Mouse (Mus musculus) frontal cortex, postnatal 25 days (tissue): Measurements from ENCODE around the gene Aqp7.

Experiments used
- DNase-seq, 2 experiments: peaks; one replicate each; pipeline ENCODE4 v3.0.0; 2022; ENCODE audit warnings: low spot score in 2 of 2

The Aqp7 gene

GRCm38 (mm10) chr4:41063351-41063750 lies 15.4 kb upstream of the Aqp7 start:
- DNase-seq, result no peak

GRCm38 (mm10) chr4:41057361-41057760 lies 9.4 kb upstream of the Aqp7 start:
- DNase-seq, result no peak

- DNase-seq, result no peak
Measured at GRCm38 (mm10) chr4:41056742-41057332, 8.9 kb upstream of the Aqp7 start.

DNA sequence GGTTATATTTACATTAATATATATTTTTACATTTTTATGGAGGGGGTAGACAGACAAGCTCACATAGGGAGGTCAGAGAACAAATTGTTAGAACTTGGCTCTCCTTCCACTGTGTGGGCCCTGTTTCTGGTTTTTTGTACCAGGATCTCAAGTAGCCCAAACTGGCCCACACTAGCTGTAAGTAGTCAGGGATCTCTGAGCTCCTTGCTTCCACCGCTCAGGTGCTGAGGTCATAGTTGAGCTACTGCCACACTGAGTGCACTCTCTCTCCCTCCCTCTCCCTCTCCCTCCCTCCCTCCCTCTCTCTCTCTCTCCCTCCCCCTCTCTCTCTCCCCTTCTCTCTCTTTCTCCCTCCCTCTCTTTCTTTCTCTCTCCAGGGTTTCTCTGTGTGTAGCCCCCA lies 8.3 kb upstream of the Aqp7 start:
- DNase-seq, result no peak

- no peak for DNase-seq
Measured at GRCm38 (mm10) chr4:41055111-41055510, 7.2 kb upstream of the Aqp7 start.

DNA sequence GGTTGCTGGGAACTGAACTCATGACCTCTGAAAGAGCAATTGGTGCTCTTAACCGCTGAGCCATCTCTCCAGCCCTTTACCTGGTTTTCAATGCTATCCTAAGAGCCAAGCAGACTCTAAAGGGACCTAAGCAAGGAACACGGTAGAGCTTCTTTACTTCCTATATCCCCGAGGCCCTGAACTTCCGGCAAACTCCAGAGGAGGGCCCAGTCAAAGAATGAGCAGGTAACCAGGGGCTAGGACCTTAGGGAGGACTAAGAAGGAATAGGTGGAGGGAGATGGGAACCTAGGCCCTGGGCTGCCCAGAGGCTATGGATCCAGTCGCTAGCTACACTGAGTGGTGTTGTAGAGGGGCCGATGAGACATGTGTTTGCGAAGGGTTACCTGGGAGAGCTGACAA lies 3.8 kb upstream of the Aqp7 start:
- no peak for DNase-seq

DNA sequence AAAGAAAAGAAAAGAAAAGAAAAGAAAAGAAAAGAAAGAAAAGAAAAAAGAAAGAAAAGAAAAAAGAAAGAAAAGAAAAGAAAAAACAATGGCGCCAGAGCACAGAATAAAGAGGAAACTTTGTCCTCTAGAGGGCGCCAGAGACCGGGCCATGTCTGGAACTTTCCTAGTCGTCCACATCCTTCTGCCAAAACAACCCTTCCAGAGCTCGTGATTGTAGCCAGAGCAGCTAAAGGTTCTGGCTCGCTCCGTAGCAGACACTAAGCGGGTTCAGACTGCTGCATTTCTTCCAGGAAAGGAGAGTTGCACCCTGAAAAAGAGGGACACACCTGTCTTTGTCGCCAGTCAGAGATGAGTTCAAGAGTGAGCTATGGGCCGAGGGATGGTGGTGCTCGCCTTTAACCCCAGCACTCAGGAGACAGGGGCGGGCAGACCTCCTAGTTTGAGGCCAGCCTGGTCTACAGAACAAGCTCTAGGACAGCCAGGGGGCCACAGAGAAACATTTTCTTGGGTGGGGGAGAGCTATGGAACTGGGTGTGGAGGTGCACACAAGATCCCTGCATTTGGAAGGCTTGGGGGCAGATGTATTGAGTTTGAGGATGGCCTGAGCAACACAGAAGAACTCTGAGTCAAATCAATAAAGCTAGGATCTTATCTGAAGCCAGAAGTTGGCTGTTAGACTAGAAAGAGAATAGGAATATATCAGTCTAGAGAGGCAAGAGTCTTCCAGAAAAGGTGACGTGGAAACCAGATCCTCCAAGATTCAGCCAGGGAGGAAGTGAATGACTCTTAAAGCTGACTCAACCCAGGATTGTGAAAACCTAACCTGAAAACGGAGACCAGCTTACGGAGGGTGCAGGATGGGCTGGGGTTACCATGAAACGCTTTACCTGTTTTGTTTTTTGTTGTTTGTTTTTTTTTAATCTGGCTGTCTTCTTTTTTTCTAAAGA lies 3.1 kb upstream of the Aqp7 start:
- DNase-seq, result peak; percentile 72 to 82

- no peak for DNase-seq
Measured at GRCm38 (mm10) chr4:41048926-41049325, 987 bp upstream of the Aqp7 start.

GRCm38 (mm10) chr4:41046254-41046795 lies 1.6 kb downstream of the Aqp7 start:
- no peak for DNase-seq

- no peak for DNase-seq
Measured at GRCm38 (mm10) chr4:41045288-41045687, 2.7 kb downstream of the Aqp7 start.

GRCm38 (mm10) chr4:41043961-41044360 lies 4.0 kb downstream of the Aqp7 start:
- DNase-seq, result no peak

DNA sequence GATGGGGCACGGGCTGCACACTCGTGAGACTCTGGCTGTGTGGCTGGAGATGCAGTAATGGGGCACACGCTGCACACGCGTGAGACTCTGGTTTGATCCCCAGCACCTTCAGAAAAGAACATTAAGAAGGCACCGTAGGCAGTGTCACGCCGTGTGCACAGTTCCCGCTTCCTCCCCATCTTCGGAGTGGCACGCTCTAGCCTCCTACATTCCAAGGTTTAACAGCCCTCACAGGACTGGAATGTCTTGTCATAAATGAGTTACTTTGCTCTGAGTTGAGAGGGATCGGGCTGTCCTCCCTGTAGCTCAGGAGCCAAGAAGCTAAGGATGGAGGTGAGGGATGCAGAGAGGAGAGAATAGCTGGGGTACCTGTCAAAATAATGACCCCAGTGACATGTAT lies 5.1 kb downstream of the Aqp7 start:
- no peak for DNase-seq

- no peak for DNase-seq
Measured at GRCm38 (mm10) chr4:41040983-41041382, 7.0 kb downstream of the Aqp7 start.

DNA sequence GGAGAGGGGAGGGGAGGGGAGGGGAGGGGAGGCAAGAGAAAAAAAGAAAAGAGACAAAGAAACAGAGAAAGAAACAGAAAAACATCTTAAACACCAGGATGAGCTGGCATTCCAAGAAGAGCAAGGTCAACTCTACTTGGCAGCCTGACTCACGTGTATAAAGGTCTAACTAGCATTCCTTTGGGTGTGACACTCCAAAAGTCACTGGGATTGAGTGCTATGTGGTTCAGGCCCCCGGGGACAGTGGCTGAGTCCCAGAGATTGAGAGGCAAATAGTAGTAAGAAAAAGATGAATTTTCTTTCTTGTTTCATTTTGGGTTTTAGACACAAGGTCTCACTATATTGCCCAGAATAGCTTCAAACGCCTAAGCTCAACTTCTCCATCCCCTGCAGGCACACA lies 10.0 kb downstream of the Aqp7 start:
- no peak for DNase-seq

- DNase-seq, result no peak
Measured at GRCm38 (mm10) chr4:41031242-41031641, 16.7 kb downstream of the Aqp7 start.

- DNase-seq, result peak; percentile 37 to 49
Measured at GRCm38 (mm10) chr4:41029372-41029771, 18.6 kb downstream of the Aqp7 start.

DNA sequence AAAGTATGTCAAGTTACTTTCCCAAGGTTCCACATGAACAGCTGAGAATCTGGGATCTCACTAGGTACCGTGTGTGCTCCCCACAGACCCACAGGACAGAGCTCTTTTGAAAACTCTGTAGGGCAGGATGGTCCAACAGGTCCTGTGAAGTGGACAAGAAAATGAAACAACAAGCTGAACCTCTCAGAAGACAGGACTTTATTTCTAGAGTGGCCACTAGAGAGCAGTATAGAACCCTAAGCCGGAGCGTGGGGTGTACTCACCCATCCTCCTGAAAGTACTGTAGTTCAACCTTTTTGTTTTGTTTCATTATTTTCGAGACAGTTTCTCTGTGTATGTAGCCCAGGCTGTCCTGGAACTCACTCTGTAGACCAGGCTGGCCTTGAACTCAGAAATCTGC lies 19.7 kb downstream of the Aqp7 start:
- DNase-seq, result no peak

DNA sequence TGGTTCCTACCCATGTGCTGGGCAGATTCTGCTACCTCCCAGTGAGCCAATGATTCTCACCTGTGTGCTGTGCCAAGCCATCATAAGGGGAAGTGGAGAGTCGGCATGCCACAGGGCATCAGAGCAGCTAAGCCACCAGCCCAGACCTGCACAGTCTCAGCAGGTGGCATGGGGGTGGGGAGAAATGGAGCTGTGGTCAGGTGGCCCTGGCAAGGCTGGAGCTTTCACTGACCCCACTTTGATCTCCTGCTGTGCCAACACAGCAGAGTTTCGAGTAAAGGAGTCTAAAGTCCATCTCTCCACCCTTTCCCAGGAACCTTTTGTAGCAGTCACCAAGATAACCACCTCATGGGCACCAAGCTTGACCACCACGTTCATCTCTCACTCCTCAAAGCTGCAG lies 20.1 kb downstream of the Aqp7 start:
- DNase-seq, result no peak

DNA sequence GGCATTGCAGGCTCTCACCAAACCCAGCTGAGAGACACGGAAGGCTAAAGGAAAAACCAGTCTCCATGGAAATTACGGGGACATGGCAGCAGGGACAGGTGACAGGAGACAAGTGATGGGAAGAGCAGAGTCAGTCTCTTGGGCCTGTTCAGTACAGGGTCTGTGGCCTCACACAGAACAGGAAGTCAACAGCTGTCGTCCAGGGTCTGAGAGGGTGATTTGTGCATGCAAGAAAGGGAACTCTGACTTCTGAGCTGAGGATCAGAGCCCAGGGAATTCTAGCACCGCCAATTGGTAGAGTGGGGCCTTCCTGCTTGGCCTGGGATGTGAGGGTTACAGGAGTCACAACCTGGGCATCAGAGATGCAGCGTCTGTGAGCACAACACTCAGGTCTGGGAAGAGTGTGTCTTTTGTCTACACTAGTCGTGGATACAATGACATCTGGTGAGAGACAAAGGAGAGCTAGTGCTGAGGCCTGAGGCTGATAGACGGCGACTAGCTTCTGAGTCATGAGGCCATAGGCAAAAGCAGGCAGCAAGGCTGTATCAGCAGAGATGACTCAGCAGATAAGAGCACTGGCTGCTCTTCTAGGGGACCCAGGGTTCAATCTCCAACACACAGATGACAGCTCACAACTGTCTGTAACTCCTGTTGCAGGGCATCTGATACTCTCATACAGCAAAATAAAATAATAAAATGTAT lies 21.7 kb downstream of the Aqp7 start:
- no peak for DNase-seq

DNA sequence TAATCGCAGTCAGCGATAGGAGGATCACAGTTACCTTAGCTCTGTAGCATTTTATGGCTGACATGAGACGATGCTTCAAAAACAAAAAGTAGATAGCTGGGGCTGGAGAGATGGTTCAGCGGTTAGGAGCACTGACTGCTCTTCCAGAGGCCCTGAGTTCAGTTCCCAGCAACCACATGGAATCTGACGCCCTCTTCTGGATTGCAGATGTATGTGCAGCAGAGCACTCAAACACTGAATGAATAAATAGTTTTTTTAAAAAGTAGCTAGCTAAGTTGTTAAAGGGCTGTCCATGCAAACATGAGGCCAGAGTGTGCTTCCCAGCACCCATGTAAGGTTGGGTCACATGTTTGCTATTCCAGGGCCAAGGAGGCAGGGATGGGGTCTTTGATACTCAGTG lies 26.8 kb downstream of the Aqp7 start:
- DNase-seq, result no peak

DNA sequence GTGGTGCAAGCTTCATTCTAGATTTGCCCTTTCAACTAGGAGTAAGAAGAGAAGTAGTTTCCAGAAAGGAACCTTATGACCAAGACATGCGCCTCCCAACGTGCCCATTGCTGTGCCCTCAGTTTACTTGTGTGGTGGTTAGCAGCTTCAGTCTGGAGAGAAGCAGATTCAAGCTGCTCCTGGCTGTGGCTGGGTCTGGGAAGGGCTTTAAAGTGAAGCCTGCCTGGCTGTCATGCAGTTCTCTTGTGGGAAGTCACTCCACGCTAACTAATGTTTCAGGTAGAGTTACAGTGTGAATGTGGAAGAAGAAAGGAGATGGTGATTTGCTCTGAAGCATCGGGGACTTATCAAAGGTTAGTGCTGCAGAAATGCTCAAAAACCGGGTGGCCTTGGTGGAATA lies 32.1 kb downstream of the Aqp7 start:
- no peak for DNase-seq

- no peak for DNase-seq
Measured at GRCm38 (mm10) chr4:41013351-41013750, 34.6 kb downstream of the Aqp7 start.
